Mouse (Mus musculus): ENCODE data around the gene Scfd2.

DNA sequence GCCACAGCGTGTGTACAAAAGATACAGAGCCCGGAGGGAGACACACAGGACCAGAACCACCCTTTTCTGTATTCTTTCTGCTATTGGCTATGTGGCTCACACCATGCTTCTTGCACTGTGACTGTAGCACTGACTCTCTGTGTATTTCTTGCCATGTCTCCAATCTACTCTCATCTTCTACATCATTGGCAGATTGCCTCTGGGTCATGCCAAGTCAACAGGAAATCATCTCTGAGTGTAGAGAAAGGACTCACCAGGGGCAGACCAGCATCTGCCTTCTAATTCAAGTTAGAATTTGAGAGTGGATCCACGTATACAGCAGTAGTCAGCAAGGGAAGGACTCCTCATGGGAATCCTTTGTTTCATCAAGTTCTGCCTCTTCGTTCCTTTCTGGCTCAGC lies 308.9 kb downstream of the Scfd2 start:
- TF ChIP-seq CTCF (IDR thresholded peaks at IDR 0.05; ENCODE audit: extremely low read depth, insufficient read depth, low read length) (no peak), POLR2A (IDR thresholded peaks at IDR 0.05; ENCODE audit: extremely low read depth, insufficient read depth, low read length) (no peak)
